Mouse (Mus musculus) mesoderm, embryonic 11.5 days (tissue): ENCODE measurements around the gene Ndufb6.

ENCODE experiments used
- DNase-seq: peaks from one replicate; pipeline ENCODE4 v3.0.0-alpha.2; 2012; ENCODE audit warnings: low read depth, low spot score

Ndufb6 gene

DNA sequence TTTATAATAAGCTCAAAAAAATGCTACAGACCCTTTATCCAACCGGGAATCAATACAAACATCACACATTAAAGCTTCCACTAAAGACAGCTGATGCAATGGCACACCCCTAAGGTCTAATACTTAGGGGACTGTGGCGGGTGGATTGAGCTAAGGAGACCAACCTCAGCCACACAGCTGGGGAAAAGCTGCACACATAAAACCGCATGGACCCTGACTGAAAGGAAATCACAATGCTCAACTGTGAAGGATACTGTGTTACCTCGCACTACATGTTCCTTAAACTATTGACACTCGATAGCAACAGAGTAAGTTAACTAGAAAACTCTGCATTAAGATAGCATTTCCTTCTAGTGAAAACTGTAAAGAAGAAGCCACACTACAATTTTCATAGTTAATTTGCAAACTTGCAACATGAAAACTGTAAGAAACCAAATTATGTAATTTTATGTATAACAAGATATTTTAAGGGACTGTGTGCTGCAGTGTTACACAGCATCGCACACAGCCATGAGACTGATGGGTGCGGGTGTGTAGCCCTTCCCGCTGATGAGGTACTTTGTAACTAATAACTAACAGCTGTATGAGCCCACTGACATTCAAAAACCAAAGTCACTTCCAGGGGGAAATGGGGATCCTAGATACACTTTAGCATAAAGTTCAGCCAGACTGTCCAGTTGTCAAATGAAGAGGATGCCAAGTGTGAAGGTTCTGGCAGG lies 24.7 kb downstream of the Ndufb6 start:
- DNase-seq = no peak

DNA sequence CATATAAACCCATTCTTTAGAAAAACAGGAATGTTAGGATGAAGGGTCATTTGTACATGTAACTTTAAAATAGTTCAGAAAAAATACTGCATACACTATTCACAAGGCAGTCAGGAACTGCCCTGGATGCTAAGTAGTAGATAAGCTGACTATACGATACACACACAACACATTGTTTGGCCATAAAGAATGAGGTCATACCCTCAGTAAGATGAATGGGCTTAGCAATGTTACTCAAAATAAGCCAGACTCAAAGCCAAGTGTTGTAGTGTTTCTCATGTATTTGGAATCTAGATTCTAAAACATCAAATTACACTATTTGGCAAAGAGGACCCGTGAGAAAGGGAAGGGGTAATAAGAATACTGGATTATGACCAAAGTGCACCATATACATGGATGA lies 25.5 kb downstream of the Ndufb6 start:
- no peak for DNase-seq

DNA sequence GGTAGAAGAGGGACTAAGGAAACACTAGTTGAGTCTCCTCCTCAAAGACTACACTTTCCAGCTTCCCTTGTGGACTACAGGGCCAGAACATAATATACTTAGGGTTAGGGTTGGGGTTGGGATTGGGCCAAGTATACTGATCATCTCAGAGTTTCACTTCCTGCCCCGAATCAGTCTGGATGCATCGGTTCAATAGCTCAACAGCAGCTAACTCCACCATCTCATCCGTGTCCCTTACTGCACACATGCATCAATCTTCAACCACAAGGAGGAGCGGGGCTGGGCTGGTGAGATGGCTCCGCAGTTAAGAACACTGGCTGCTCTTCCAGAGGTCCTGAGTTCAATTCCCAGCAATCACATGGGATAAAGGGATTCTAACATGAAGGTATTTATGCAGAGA lies 28.2 kb downstream of the Ndufb6 start:
- no peak for DNase-seq

DNA sequence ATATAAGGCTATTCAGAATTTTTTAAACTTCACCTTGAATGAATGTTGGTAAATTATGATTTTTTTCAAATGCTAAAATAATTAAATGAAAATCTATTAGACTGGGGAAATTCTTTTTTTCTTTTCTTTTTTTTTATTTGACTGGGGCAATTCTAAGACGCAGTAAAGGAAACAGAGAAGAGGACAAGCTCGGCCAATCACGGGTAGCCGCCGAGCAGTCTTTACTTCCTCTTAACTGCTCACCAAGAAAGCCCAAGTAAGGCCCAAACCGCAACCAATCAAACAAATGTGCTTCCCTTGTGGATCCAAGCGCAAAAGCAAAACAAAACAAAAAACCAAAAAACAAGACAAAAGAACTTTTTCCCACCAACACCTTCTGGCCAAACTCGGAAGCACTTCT lies 35.2 kb downstream of the Ndufb6 start:
- no peak for DNase-seq

DNA sequence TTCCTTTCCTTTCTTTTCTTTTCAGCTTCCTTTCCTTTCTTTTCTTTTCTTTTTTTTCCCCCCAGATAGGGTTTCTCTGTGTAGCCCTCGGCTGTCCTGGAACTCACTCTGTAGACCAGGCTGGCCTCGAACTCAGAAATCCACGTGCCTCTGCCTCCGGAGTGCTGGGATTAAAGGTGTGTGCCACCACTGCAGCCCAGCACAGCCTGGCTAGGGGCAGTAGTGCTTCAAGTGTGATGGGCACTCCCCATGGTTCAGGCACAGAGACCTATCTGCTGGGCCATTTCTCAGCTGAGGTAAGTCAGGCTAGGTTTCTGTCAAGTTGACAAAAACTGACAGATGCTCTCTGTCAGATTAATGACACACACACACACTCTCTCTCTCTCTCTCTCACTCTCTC lies 36.2 kb downstream of the Ndufb6 start:
- no peak for DNase-seq

DNA sequence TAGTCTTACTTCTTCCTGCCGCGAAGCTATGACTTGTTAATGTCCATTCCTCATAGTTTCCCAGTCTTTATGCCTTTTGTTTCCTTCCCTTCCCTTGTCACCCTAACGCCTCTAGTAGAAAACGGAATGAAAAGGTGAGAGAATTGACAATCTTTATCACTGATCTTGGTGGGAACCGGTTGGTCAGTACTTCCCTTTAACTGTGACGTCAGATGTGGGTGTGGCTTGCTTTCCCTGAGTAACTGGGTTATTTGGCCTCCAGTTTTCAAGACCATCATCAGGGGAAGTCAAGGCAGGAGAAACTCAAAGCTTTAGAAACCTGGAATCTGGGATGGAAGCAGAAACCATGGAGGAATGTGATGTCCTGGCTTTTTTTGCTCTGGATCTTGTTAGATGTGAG lies 37.3 kb downstream of the Ndufb6 start:
- no peak for DNase-seq

DNA sequence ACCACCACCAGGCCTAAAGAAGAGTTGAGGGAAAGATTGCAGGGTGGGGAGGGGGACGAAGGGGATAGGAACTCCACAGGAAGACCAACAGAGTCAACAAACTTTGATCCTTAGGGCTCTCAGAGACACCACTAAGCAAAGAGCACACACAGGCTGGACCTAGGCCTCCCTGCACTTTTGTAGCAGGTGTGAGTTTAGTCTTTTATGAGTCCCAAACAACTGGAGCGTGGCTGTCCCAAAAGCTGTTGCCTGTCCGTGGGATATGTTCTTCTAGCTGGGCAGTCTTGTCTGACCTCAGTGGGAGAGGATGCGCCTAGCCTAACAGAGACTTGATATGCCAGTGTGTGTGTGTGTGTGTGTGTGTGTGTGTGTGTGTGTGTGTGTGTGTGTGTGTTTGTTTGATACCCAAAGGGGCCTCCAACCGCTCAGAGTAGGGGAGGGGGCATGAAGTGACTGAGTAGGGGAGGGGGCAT lies 38.9 kb downstream of the Ndufb6 start:
- DNase-seq = no peak

DNA sequence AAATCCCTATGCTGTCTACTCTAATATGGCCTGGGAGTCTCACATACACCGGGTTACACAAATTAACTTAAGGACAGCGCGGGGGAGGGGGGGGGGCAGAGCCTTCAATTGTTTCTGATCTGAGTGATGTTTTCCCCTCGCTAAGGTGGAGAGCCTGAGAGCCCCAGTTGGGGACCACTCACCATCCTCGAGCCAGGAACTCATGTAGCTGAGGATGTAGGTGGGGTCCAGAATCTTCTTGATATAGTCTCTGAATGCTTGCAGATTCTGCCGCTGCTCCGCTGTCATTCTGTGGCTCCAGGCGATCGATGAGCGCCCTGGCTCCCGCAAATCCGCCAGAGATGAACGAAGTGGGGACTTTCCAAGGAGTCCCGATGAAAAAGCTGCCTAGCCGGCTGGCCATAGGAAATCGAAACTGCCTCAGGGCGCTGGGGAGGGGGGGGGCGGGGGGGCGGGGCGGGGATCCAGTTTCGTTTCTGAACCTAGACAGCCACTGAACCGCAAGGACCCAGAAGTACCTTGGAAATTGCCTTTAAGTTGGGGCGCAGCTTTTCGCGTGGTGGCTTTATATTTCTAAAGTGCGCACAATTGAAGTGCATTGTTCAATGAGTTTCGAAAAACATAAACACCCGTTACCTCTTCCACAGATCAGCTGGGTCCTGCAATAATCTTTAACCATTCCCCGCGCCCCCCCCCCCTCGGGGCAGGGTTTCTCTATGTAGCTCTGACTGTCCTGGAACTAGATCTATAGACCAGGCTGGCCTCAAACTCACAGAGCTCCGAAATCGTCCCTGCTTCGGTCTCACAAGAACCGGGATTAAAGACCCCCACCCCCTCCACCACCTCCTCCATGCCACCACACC lies 39.6 kb downstream of the Ndufb6 start, which contains the start of gene Ddx58:
Gene Ddx58 (minus strand): TSS at position 420 of the 863 bp plus-strand sequence.
- DNase-seq = peak; percentile 37

DNA sequence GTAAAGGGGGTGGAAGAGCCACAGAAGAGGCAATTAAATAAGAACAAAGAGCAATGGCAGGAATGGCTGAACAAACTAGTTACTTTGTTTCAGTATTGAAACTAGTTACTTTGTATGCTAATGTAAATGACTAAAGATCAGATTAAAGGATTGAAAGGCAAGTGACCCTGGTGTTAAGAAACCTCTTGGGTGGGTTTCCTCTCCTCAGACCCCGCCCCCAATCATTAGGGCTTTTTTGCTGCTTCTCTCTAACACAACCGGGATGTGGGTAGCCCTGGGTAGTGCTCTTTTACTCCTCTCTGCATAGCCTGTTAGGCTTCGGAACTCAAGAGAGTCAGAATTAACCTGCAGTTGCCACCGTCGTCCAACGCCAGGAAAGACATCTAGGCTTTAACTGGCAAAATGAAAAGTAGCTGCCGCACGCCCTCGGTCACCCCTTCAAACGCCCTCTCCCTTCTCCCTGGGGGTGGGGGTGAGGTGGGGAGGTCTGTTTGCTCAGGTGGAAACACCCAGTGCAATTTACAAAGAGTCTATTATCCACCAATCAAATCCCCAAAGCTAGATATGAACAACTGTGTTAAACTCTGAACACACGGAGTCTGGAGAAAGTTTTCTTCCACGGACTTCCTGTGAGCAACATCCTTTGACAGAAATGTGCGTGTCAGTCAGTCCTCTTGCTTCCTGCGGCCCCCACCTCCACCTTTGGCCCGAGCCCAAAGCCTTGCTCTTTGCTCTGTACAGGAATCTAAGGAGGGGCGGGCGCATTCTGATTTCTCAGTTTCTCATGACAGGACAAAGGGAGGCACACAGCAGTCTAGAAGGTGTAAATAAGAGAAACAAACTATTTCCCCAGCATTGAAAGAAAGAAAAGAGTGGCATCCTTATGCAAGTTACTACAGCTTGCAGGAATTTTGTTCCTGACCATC lies 40.5 kb downstream of the Ndufb6 start:
- DNase-seq = no peak

DNA sequence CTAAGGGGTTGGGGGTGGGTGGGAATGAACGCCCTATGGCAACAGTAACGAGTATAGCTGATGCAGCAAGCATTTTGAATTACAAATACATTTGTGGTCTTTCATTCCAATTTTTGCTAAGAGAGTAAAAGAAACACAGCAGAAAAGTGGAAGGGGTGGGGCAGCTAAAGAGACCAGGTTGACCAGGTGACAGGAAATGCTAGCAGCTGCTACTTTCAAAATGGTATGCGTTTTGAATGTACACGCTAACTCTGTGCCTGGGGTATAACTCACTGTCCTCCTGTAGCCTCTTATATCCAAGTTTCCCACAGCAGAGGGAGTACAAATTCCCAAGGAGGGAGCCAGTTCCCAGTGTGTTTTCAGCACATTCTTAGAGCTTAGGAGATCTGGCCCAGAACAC lies 42.4 kb downstream of the Ndufb6 start:
- DNase-seq = no peak

DNA sequence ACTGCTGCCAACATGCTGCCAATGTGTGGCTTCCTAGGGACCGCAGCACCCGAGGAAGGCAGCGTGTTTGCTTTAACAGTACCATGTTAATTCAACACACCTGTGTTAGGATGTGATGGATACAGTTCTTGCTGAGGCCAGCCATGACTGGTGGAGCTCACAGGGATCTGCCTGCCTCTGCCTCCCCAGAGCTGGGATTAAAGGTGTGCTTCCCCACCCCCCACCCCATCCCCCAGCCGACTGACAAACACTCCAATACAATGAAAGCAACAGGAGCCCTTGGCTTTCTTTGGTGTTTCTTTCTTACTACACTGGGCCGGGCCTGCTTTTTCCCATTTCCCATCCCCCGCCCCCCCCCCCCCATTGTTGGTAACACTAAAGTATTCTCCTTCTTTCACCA lies 45.0 kb downstream of the Ndufb6 start:
- no peak for DNase-seq

DNA sequence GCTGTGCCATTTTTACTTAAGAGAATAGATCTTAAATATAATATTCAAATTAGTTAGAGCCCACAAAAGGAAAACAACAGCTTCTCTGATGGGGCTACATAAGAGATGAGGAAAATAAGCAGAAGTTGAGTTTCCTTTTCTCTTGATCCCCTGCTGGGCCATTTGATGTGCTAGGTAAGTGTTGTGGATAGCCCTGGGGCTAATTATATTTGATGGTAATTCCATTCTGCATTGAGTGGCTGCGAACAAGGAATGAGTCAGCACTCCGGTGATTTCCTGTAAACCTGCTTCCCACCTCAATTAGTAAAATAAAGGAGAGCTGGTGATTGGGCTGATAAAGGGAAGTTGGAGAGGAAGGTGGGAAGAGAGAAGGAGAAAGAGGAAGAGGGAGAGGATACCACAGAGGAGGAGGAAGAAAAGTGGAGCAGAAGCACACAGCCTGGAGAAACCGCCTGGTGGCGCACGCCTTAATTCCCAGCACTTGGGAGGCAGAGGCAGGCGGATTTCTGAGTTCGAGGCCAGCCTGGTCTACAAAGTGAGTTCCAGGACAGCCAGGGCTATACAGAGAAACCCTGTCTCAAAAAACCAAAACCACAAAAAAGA lies 46.1 kb downstream of the Ndufb6 start:
- no peak for DNase-seq

DNA sequence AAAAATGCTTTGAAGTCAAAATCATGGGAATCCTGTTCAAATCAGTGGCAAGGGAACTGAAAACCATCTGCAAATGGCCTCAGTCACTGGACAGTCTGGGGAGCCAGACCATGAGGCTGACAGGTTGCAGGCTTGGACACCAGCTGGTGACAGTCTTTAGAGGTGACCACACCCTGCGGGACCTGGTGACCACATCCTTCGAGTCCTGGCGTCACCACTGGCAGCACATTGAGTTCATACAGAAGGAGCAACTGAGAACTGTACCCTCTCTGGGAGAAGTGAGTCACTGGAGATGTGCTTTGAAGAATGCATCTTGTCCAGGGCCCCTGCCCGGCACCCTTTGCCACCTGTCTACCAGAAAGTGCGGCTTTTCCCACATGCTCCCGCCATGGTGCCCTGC lies 49.5 kb downstream of the Ndufb6 start:
- no peak for DNase-seq

DNA sequence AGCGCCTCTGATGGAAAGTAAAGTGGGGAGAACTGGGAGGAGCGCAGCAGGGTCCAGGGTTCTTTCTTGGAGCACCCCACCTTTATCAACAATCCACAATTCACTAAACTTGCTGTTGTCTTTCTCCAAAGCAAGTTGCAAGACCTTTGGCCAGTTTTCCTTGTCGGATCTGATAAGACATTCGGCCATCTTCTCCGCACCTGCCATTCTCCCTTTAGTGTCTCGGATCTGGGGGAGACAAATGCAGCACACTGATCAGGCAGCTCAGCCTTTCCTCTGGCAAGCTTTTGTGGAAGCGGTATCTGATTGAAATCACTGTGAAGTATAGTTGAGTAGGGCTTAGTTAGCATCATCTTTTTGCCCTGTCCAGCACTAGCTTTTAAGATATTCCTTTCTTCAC lies 51.3 kb downstream of the Ndufb6 start:
- DNase-seq = no peak

DNA sequence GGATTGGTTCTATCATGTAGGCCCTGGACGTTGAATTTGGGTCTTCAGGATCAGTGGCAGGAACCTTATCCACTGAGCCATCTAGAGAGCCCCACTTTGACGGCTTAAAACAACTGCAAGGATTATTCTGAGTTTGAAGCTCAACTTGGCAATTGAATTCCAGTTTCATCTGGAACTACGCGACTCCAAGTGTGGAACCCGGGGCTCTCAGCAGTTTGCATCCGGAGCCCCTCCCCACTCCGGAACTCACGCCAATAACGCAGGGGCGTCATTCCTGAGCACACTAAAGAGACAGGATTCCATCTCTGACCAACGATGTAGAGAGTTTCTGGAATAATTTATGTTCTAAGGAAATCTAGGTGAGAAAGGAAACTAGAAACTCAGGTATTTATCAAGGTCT lies 52.1 kb downstream of the Ndufb6 start:
- DNase-seq = no peak

DNA sequence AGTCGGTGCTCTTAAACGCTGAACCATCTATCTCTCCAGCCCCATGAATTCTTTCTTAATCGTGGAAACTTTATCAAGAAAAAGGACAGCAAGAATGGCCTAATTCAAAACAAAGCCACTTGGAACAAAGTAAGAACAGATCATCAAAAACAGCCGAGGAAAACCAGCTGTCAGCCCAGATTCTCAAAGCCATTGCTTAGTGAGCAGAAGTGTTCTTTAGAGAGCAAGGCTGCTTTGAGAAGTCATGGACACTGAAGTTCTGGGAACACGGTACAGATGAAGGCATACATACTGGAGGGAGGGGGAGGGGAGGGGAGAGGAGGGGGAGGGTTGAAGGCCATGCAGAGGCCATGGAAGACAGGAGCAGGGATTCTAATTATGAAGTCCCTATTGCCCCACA lies 53.1 kb downstream of the Ndufb6 start:
- DNase-seq = no peak

DNA sequence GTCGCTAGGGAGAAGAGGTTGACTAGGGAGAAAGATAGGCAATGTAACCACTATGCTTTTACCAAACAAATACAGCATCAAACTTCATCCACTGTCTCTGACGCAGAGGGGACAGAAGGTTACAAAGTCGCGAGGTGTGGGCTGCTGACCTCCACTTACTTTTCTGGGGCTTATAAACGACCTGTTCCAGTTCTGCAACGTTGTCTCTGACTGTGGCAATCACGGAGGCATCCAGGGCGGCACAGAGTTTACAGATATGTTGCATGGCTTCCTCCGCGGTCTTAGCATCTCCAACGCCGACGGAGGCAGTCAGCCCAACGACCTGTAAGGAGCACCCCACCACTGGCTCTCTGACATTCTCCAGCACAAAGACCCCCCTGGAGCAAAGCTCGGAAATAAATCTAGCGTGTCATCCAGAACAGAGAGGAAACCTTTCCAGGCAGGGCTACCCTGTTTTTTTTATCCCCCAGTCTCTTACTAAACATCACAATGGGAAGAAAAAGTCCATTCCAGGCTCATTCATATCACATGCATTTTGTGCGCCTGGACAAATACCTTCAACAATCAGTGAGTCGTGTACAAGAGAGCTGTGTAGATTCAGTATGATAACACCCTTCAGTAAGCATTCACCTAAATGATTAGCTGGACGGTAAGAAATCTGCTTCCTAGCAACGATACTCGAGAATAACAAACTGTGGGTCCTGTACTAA lies 57.2 kb downstream of the Ndufb6 start:
- no peak for DNase-seq

DNA sequence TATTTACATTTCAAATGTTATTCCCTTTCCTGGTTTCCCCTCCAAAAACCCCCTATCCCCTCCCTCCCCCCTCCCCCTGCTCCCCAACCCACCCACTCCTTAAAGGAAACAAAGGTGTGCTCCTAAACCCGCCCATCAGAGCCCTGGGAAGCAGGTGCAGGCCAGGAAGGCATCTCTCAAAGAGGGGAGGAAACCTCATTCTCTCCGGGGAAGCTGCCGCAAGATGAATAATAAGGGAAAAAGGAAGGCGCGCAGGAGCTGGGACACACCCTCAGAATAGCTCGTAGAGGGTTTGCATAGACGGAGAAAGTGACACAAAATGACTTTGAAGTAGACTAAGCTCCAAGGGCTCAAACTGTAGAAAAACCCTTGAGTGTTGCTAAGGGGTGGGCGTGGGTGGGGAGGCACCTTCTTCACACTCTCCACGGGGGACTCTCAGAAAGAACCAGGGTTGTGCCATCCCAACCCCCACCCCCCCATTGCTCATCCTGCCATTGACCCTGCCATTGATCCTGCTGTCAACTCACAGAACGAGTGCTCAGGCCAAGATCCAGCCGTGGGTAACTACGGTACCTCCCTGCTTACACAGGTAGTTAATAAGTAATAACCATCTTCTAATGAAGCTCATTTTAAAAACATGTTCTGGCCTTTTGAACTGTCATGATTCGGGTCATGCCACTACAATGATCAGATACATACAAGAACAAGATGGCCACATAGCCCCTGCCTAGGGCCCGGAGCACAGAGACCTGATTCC lies 58.0 kb downstream of the Ndufb6 start:
- no peak for DNase-seq
